Mouse (Mus musculus): ENCODE results near the gene Zfp91.

GRCm38 (mm10) chr19:12794056-12795044 lies 1.6 kb downstream of the Zfp91 start:
- TF ChIP-seq CTCF (conservative IDR thresholded peaks at IDR 0.05; ENCODE audit: insufficient read depth, insufficient read length, low read depth, low read length) (peak; percentile 63), POLR2A (IDR thresholded peaks at IDR 0.05; ENCODE audit: low read depth, low read length) (no peak)

Measured in kidney, adult 2 months (tissue).